Mouse (Mus musculus) lung, embryonic 15.5 days (tissue): ENCODE measurements around the gene Cd37. TPM values are rescaled to one million over a fixed set of nuclear protein-coding genes. Genes with fewer than 3 reads are reported as not detected.

ENCODE experiments used
- ATAC-seq: fragments of 200-750 bp; cut with Nextera tagmentation; 2 replicates; pipeline ENCODE4 v1.8.0; 2017; ENCODE audit warnings: moderate number of reproducible peaks, borderline replicate concordance; ENCODE audit not compliant: low FRiP score, low TSS enrichment; ENCODE audit errors: extremely low read depth
- H3K27ac ChIP-seq: fragments of 300-500 bp; sonication (generic); 2 replicates; pipeline ENCODE4 v1.5.1; 2015; ENCODE audit warnings: moderate library complexity, mild to moderate bottlenecking, inconsistent platforms
- H3K27me3 ChIP-seq: fragments of 300-500 bp; sonication (generic); 2 replicates; pipeline ENCODE4 v1.6.1; 2015; ENCODE audit warnings: inconsistent platforms
- H3K36me3 ChIP-seq: fragments of 300-500 bp; sonication (generic); 2 replicates; pipeline ENCODE4 v1.6.1; 2015; ENCODE audit warnings: inconsistent platforms
- H3K4me1 ChIP-seq: fragments of 300-500 bp; sonication (generic); 2 replicates; pipeline ENCODE4 v1.6.1; 2015; ENCODE audit warnings: inconsistent platforms
- H3K4me2 ChIP-seq: fragments of 300-500 bp; sonication (generic); 2 replicates; pipeline ENCODE4 v1.6.1; 2015; ENCODE audit warnings: inconsistent platforms, mild to moderate bottlenecking, moderate library complexity
- H3K4me3 ChIP-seq: fragments of 300-500 bp; sonication (generic); 2 replicates; pipeline ENCODE4 v1.5.1; 2015; ENCODE audit warnings: mild to moderate bottlenecking, inconsistent platforms
- H3K9ac ChIP-seq: fragments of 300-500 bp; sonication (generic); 2 replicates; pipeline ENCODE4 v1.6.1; 2015; ENCODE audit warnings: inconsistent platforms
- H3K9me3 ChIP-seq: fragments of 300-500 bp; sonication (generic); 2 replicates; pipeline ENCODE4 v1.6.1; 2016; ENCODE audit warnings: inconsistent platforms
- WGBS: fragments of 180-500 bp; shearing (Covaris S2); methylation state at CpG from one replicate; pipeline ENCODE4 v1.1.7; 2015; 5-methylcytosine and 5-hydroxymethylcytosine counted together
- polyA plus RNA-seq: library from polyadenylated mRNA; unstranded; fragments of >200 nt; fragmentation: Nextera tagmentation; extraction: Ambion mirVana; gene quantifications from 2 replicates; pipeline ENCODE4 v1.2.1, GENCODE M21; 2015

Gene Cd37
- polyA plus RNA-seq, 1 experiment from 2014 or later, result 3.8 TPM

DNA sequence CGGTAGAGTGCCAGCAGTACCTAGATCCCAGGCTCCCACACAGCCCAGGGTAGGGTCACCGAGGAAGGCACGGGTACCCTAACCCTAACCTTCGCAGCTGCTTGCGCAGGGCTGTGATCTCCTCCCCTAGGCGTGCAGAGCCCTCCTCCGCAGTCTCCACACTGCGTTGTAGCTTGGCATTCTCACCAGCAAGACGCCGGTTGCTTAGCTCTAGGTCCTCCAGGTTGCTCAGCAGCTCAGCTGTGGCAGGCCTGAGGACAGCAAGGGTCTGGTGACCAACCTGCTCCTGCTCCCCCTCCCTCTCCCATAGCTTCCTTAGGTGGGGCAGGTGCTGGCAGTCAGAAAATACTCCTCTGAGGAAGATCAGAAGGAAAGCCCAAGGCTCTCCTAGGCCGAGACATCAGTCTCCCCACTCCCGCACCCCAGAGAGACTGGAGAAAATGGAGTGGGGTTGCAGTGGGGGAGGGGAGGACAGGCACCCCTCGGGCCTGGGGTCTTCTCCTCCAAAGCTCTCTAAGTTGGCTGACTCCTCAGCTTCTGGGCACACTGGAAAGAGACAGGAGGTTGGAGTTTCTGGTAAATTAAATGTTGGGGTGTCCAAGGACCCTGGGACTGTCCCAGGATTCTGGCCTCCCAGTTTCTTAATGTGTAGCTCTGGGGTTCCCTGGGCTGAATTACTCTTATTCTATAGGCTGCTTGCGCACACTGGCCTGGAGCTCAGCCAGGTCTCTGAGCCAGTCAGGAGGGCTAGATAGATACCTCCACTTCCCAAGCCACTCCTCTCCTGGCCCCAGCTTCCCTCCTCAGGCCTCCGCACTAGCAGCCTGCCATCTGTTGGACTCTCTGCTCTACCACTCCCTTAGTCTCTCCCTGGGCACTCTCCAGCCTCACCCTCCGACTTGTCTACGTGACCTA is 44.8 kb downstream of the Cd37 start:
- Histone ChIP-seq H3K4me3 (no peak overlapping the region), H3K9ac (no peak overlapping the region), H3K9me3 (no peaks in the 10 kb centered on the region), H3K4me2 (no peak overlapping the region), H3K27ac (no peak overlapping the region), H3K27me3 (peaks cover 46% of the 10 kb centered on the region), H3K4me1 (peaks cover 3% of the 10 kb centered on the region; the same call in 1 of the 2 replicates), H3K36me3 (no peaks in the 10 kb centered on the region)
- no peak for ATAC-seq
- 66% methylated on average over 17 of the region's 17 CpGs for WGBS

DNA sequence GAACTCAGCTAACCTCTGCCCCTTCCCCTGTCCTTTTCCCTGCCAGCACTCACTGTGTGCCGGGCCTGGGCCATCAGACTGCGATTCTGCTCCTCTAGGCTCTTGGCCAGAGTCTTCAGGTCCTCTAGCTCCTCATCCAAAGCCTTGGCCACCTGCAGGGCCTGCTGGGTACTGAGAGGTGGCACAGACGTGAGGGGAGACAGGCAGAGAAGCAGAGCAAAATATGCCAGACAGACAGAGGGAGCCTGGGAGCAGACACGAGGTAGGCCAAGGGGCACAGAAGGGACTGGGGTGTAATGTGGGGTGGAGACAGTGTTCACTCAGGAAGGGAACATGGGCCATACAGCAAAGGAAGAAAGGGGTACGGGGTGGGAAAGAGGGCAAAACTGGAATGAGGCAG is 45.5 kb downstream of the Cd37 start:
- no peak overlapping the region for H3K4me3 ChIP-seq
- ATAC-seq, result no peak

DNA sequence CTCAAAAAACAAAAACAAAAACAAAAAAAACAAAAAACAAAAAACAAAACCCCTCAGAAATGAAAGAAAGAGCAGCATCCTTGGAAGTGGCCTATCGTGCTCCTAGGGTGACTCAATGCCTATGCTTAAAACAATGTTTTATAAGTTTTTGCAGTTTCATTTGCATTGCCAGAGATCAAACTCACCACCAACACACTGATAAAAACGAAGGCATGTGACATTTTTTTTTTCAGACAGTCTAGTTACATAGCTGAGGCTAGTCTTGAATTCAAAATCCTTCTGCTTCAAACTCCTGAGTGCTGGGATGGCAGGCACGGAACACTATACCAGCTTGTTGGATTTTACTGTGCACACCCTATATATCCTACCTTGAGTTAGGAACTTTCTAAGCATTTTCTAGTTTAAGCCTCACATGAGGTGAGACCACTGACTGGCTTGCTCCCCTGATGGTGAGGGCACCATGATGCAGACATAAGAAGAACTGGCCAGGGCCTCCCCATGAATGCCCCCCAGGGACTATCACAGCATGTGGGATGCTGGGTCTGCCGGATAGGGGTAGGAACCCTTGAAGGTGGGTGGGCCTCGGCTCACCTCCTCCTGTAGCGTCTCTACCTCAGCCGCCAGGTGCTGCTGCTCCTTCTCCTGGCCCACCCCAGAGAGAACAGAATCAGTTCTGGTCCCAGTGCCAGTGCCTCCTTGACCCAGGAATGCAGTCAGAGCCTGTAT is 46.2 kb downstream of the Cd37 start:
- H3K27ac ChIP-seq, result no peak overlapping the region
- no peak overlapping the region for H3K9ac ChIP-seq
- no peak overlapping the region for H3K4me2 ChIP-seq
- no peak for ATAC-seq
- H3K4me3 ChIP-seq, result no peak overlapping the region
- peaks cover 59% of the 10 kb centered on the region for H3K27me3 ChIP-seq
- H3K36me3 ChIP-seq, result no peaks in the 10 kb centered on the region
- WGBS, result 74% methylated on average over 7 of the region's 7 CpGs
- H3K9me3 ChIP-seq, result no peaks in the 10 kb centered on the region
- peaks cover 3% of the 10 kb centered on the region; the same call in 1 of the 2 replicates for H3K4me1 ChIP-seq

More for the DNA sequence above, 45.5 kb downstream of the Cd37 start:
- Histone ChIP-seq H3K4me1 (peaks cover 3% of the 10 kb centered on the region; the same call in 1 of the 2 replicates), H3K4me2 (no peak overlapping the region), H3K36me3 (no peaks in the 10 kb centered on the region), H3K9me3 (no peaks in the 10 kb centered on the region), H3K9ac (no peak overlapping the region), H3K27ac (no peak overlapping the region), H3K27me3 (peaks cover 54% of the 10 kb centered on the region)
- WGBS, result 51% methylated on average over 5 of the region's 5 CpGs

DNA sequence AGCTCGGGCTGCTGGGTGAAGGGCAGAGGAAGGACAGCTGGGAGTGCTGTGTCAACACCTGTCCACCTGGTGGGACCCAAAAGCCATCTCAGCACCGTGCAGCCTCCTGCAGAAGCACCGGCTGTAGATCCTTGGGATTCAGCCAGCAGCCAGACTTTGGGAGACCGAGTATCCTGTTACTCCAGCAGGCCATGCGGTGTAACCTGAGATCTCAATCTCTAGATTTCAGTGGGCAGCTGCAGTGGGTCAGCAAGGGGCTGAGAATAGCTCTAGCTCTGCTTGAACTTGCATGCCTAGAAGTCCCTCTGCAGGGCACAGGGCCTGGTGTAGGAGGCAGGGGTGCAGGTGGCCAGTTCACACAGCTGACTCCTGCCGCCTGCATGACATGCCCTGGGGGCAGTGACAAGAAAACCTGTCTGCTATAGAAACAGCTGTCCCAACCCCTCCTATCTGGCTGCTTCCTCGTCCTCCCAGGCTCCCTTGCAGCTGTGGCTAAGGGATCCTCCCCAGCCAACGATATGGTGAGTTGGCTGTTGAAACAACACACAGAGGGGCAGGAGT is 47.0 kb downstream of the Cd37 start:
- WGBS, result 6% methylated on average over 8 of the region's 8 CpGs
- H3K9me3 ChIP-seq, result no peaks in the 10 kb centered on the region
- no peak overlapping the region for H3K27ac ChIP-seq
- no peak overlapping the region for H3K4me2 ChIP-seq
- no peak overlapping the region for H3K9ac ChIP-seq
- no peaks in the 10 kb centered on the region for H3K36me3 ChIP-seq
- ATAC-seq, result no peak
- H3K27me3 ChIP-seq, result peaks cover 57% of the 10 kb centered on the region
- H3K4me3 ChIP-seq, result no peak overlapping the region
- H3K4me1 ChIP-seq, result peaks cover 3% of the 10 kb centered on the region; the same call in 1 of the 2 replicates

DNA sequence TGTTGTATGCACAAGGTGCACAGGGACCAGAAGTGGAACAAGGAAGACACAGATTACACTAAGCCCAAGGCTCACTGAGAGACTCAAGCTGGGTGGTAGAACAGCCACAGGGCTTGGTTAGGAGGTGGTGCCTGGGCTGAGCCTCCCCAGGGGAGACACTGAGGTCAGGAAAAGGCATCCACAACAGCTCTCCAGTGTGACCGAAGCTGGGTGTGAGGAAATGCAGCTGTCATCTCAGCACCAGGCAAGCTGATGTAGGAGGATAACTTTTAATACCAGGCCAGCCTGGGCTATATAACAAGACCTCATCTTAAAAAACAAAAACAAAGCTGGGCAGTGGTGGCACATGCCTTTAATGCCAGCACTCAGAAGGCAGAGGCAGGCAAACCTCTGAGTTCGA is 47.8 kb downstream of the Cd37 start:
- peaks cover 63% of the 10 kb centered on the region for H3K27me3 ChIP-seq
- H3K9ac ChIP-seq, result no peak overlapping the region
- no peak overlapping the region for H3K4me3 ChIP-seq
- no peaks in the 10 kb centered on the region for H3K9me3 ChIP-seq
- H3K36me3 ChIP-seq, result no peaks in the 10 kb centered on the region
- WGBS, result 52% methylated on average over 2 of the region's 2 CpGs
- peaks cover 3% of the 10 kb centered on the region; the same call in 1 of the 2 replicates for H3K4me1 ChIP-seq
- H3K4me2 ChIP-seq, result no peak overlapping the region
- no peak overlapping the region for H3K27ac ChIP-seq
- no peak for ATAC-seq

DNA sequence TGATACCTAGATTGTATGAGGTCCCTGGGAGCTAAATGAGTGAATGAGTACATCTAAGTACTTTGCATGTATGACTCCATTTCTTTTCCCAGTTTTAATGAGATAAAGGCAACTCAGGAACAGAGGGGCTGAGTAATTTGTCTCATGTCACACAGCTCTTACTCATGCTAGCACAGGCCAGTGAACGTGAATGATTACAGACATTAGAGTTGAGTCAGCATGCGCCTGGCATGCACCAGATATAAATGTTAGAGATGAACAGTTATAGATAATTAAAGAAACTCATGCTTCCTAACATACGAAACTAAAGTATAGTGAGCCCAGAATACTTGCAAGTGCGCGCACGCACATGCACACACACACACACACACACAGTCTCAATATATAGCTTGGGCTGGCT is 48.7 kb downstream of the Cd37 start:
- Histone ChIP-seq H3K9ac (no peak overlapping the region), H3K4me1 (peaks cover 3% of the 10 kb centered on the region; the same call in 1 of the 2 replicates), H3K9me3 (no peaks in the 10 kb centered on the region), H3K36me3 (no peaks in the 10 kb centered on the region), H3K4me2 (no peak overlapping the region), H3K27me3 (peaks cover 65% of the 10 kb centered on the region), H3K27ac (no peak overlapping the region), H3K4me3 (no peak overlapping the region)
- 87% methylated on average over 6 of the region's 6 CpGs for WGBS
- no peak for ATAC-seq

DNA sequence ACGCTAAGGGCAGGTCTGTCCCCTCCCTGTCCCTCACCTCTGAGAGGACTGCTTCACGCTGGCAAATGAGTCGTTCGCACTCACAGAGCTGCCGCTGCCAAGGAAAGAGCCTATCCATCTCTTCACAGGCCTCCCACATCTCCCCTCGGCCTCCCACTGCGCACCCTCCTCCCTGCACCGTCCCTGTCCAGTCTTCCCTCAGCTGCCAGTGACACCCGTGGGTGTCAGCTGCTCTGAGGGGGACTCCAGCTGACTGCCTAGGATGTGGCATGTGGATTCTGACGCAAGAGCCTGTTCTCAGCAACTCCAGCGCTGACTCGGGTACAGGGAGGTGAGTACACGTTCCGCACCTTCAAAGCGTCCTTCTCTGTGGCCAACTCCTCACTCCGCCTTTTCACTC is 49.3 kb downstream of the Cd37 start:
- no peaks in the 10 kb centered on the region for H3K9me3 ChIP-seq
- no peak overlapping the region for H3K9ac ChIP-seq
- H3K36me3 ChIP-seq, result no peaks in the 10 kb centered on the region
- ATAC-seq, result no peak
- peaks cover 71% of the 10 kb centered on the region for H3K27me3 ChIP-seq
- 37% methylated on average over 16 of the region's 16 CpGs for WGBS
- H3K4me1 ChIP-seq, result peaks cover 3% of the 10 kb centered on the region; the same call in 1 of the 2 replicates
- no peak overlapping the region for H3K27ac ChIP-seq
- no peak overlapping the region for H3K4me2 ChIP-seq
- H3K4me3 ChIP-seq, result no peak overlapping the region

DNA sequence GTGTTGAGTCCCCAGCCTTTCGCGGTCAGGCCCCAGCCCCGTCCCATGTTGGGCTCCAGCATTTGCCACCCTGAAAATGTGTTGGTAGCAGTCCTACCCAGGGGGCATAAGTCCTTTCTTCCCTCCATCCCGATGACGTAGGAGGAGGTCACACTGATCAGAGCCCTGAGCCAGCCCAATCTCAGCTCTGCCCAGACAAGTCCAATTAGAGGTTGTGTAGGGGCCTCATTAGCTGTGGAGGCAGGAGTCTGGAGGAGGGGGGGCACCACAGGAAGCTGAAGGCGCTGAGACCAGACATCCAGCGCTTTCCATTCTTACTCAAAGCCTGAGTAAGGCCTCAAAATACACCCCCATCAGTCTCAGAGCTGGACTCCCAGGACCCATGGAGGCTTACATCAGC is 53.0 kb downstream of the Cd37 start:
- H3K27me3 ChIP-seq, result peaks cover 97% of the 10 kb centered on the region
- H3K4me2 ChIP-seq, result no peak overlapping the region
- no peak overlapping the region for H3K4me3 ChIP-seq
- no peaks in the 10 kb centered on the region for H3K9me3 ChIP-seq
- H3K36me3 ChIP-seq, result no peaks in the 10 kb centered on the region
- peaks cover 9% of the 10 kb centered on the region for H3K4me1 ChIP-seq
- H3K9ac ChIP-seq, result no peak overlapping the region
- no peak overlapping the region for H3K27ac ChIP-seq
- 66% methylated on average over 7 of the region's 7 CpGs for WGBS
- no peak for ATAC-seq

DNA sequence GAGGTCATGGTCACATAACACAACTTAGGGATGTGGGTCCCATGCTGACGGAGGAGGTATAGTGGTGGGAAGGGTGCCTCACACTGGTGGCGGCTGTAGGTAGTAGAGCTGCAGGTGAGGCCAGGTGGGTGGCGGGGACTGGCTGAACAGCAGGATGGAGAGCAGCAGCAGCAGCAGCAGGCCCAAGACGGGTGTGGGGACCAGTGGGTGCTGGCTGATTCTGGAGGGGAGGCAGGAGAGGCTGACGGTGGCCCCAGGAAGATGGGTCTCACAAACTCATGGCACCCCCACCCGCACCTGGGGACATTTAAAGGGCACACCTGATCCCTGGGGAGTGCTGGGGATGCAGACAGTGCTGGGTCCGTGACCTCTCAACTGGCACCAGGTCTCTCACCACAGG is 55.2 kb downstream of the Cd37 start:
- no peak overlapping the region for H3K4me3 ChIP-seq
- no peak for ATAC-seq
- no peak overlapping the region for H3K27ac ChIP-seq
- no peak overlapping the region for H3K9ac ChIP-seq
- WGBS, result 65% methylated on average over 7 of the region's 7 CpGs
- no peak overlapping the region for H3K4me2 ChIP-seq
- peaks cover 9% of the 10 kb centered on the region for H3K4me1 ChIP-seq
- H3K27me3 ChIP-seq, result peaks cover 97% of the 10 kb centered on the region
- H3K36me3 ChIP-seq, result no peaks in the 10 kb centered on the region
- H3K9me3 ChIP-seq, result no peaks in the 10 kb centered on the region
